Mouse (Mus musculus) lung, embryonic 14.5 days (tissue): ENCODE results near the gene Foxo1. TPM values are rescaled to one million over a fixed set of nuclear protein-coding genes. Genes with fewer than 3 reads are reported as not detected.

ENCODE experiments used
- ATAC-seq: fragments of 200-750 bp; cut with Nextera tagmentation; 2 replicates; pipeline ENCODE4 v1.8.0; 2017; ENCODE audit warnings: mild to moderate bottlenecking, moderate TSS enrichment, moderate library complexity; ENCODE audit not compliant: insufficient read depth
- DNase-seq: peaks from one replicate; pipeline ENCODE4 v3.0.0-alpha.2; 2015
- H3K27ac ChIP-seq: fragments of 300-500 bp; sonication (generic); 2 replicates; pipeline ENCODE4 v1.5.1; 2014; ENCODE audit warnings: low read depth, mild to moderate bottlenecking, moderate library complexity
- H3K27me3 ChIP-seq: fragments of 300-500 bp; sonication (generic); 2 replicates; pipeline ENCODE4 v1.6.1; 2014; ENCODE audit warnings: low read length, control low read depth; ENCODE audit not compliant: insufficient read depth
- H3K36me3 ChIP-seq: fragments of 300-500 bp; sonication (generic); 2 replicates; pipeline ENCODE4 v1.6.1; 2014; ENCODE audit warnings: control low read depth; ENCODE audit not compliant: insufficient read depth
- H3K4me1 ChIP-seq: fragments of 300-500 bp; sonication (generic); 2 replicates; pipeline ENCODE4 v1.6.1; 2014; ENCODE audit warnings: antibody characterized with exemption, control low read depth; ENCODE audit not compliant: insufficient read depth
- H3K4me2 ChIP-seq: fragments of 300-500 bp; sonication (generic); 2 replicates; pipeline ENCODE4 v1.6.1; 2014; ENCODE audit warnings: mild to moderate bottlenecking
- H3K4me3 ChIP-seq: fragments of 300-500 bp; sonication (generic); 2 replicates; pipeline ENCODE4 v1.5.1; 2014; ENCODE audit warnings: low read depth, low read length
- H3K9ac ChIP-seq: fragments of 300-500 bp; sonication (generic); 2 replicates; pipeline ENCODE4 v1.6.1; 2014
- H3K9me3 ChIP-seq: fragments of 300-500 bp; sonication (generic); 2 replicates; pipeline ENCODE4 v1.6.1; 2016; ENCODE audit warnings: low read depth, low read length, control low read depth
- CTCF ChIP-seq: IDR thresholded peaks from 2 replicates; pipeline ENCODE4 v1.5.1; 2016; ENCODE audit warnings: antibody characterized with exemption, low read depth
- WGBS: fragments of 180-500 bp; shearing (Covaris S2); extraction: QIAGEN DNeasy Blood & Tissue Kit; methylation state at CpG from one replicate; pipeline ENCODE4 v1.1.7; 2014; 5-methylcytosine and 5-hydroxymethylcytosine counted together
- polyA plus RNA-seq: library from polyadenylated mRNA; unstranded; fragments of >200 nt; fragmentation: Nextera tagmentation; extraction: Ambion mirVana; gene quantifications from 2 replicates; pipeline ENCODE4 v1.2.1, GENCODE M21; 2014

Foxo1 gene
- polyA plus RNA-seq, 1 experiment from 2014 or later = 7.3 TPM

GRCm38 (mm10) chr3:52345881-52346280 is 77.7 kb downstream of the Foxo1 start:
- H3K9me3 ChIP-seq = no peaks in the 10 kb centered on the region
- H3K9ac ChIP-seq = no peak overlapping the region
- ATAC-seq (no peak), DNase-seq (no peak)
- peaks cover 10% of the 10 kb centered on the region for H3K36me3 ChIP-seq
- H3K27me3 ChIP-seq = no peaks in the 10 kb centered on the region
- H3K27ac ChIP-seq = no peak overlapping the region
- no peak overlapping the region for H3K4me2 ChIP-seq
- TF ChIP-seq CTCF = no peak
- peaks cover 15% of the 10 kb centered on the region for H3K4me1 ChIP-seq
- H3K4me3 ChIP-seq = no peak overlapping the region
- WGBS = 96% methylated on average over 11 of the region's 11 CpGs

DNA sequence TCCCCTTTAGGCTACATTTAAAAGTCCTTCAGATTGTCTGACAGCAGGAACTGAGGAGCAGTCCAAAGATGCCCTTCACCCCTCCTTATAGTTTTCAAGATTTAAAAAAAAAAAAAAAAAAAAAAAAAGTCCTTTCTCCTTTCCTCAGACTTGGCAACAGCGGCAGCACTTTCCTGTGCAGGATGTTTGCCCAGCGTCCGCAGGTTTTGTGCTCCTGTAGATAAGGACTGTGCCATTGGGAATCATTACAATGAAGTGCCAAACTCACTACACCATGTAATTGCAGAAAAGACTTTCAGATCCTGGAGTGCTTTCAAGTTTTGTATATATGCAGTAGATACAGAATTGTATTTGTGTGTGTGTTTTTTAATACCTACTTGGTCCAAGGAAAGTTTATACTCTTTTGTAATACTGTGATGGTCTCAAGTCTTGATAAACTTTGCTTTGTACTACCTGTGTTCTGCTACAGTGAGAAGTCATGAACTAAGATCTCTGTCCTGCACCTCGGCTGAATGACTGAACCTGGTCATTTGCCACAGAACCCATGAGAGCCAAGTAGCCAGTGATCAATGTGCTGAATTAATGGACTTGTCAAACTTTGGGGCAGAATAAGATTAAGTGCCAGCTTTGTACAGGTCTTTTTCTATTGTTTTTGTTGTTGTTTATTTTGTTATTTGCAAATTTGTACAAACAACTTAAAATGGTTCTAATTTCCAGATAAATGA is 79.0 kb downstream of the Foxo1 start:
- ATAC-seq (no peak), DNase-seq (peak; percentile 53)
- H3K27me3 ChIP-seq = no peaks in the 10 kb centered on the region
- no peak overlapping the region for H3K9ac ChIP-seq
- TF ChIP-seq CTCF = no peak
- WGBS = 37% methylated on average over 4 of the region's 4 CpGs
- H3K4me1 ChIP-seq = peaks cover 15% of the 10 kb centered on the region
- no peaks in the 10 kb centered on the region for H3K9me3 ChIP-seq
- H3K4me2 ChIP-seq = no peak overlapping the region
- no peak overlapping the region for H3K4me3 ChIP-seq
- no peak overlapping the region for H3K27ac ChIP-seq
- H3K36me3 ChIP-seq = peaks cover 10% of the 10 kb centered on the region

GRCm38 (mm10) chr3:52347980-52348622 is 80.0 kb downstream of the Foxo1 start:
- H3K27ac ChIP-seq = no peak overlapping the region; the same call in 1 of the 2 replicates

DNA sequence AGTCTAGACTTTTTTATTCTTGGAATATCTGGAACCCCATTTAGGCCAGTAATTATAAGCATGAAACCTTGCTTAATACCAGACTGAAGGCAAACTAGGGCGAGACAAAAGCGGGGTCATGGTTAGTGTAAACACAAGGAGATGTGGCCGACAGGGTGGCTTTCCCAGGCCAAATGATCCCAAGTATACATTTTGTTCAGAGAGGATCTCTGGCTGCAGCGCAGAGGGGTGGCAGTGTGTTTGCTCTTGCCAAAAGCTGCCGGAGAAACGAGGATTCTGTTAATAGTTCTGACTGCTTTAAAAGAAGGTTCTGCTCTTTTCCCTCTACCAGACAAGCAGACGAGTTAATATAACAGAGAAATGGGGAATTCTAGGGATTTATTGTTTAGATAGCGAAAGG is 82.5 kb downstream of the Foxo1 start:
- H3K9me3 ChIP-seq = no peaks in the 10 kb centered on the region
- peaks cover 12% of the 10 kb centered on the region for H3K4me1 ChIP-seq
- no peak for TF ChIP-seq CTCF
- peak; percentile 53 for DNase-seq
- H3K36me3 ChIP-seq = peaks cover 5% of the 10 kb centered on the region; the same call in 1 of the 2 replicates
- H3K27me3 ChIP-seq = no peaks in the 10 kb centered on the region
- no peak for ATAC-seq
- no peak overlapping the region for H3K27ac ChIP-seq
- H3K4me3 ChIP-seq = no peak overlapping the region
- 33% methylated on average over 8 of the region's 8 CpGs for WGBS
- no peak overlapping the region for H3K4me2 ChIP-seq
- no peak overlapping the region for H3K9ac ChIP-seq

More at GRCm38 (mm10) chr3:52347980-52348622, 80.0 kb downstream of the Foxo1 start:
- Histone ChIP-seq H3K4me3 (no peak overlapping the region), H3K4me1 (peaks cover 12% of the 10 kb centered on the region), H3K36me3 (peaks cover 10% of the 10 kb centered on the region), H3K4me2 (no peak overlapping the region), H3K9me3 (no peaks in the 10 kb centered on the region), H3K27me3 (no peaks in the 10 kb centered on the region), H3K9ac (no peak overlapping the region)
- 22% methylated on average over 10 of the region's 10 CpGs for WGBS
- peak; percentile 88 for DNase-seq
- no peak for TF ChIP-seq CTCF
- peak; percentile 79; the same call in 1 of the 2 replicates for ATAC-seq

- H3K27ac ChIP-seq = no peak overlapping the region
- H3K36me3 ChIP-seq = no peaks in the 10 kb centered on the region
- no peak overlapping the region for H3K4me3 ChIP-seq
- no peak overlapping the region for H3K4me2 ChIP-seq
- ATAC-seq (no peak), DNase-seq (no peak)
- H3K4me1 ChIP-seq = peaks cover 12% of the 10 kb centered on the region
- 89% methylated on average over 9 of the region's 9 CpGs for WGBS
- H3K27me3 ChIP-seq = no peaks in the 10 kb centered on the region
- TF ChIP-seq CTCF = no peak
- no peak overlapping the region for H3K9ac ChIP-seq
- no peaks in the 10 kb centered on the region for H3K9me3 ChIP-seq
Observed at GRCm38 (mm10) chr3:52351901-52352300, 83.8 kb downstream of the Foxo1 start.

- no peak for DNase-seq
- no peak overlapping the region for H3K27ac ChIP-seq
- no peak for ATAC-seq
- no peaks in the 10 kb centered on the region for H3K9me3 ChIP-seq
- H3K9ac ChIP-seq = no peak overlapping the region
- H3K4me2 ChIP-seq = no peak overlapping the region
- no peaks in the 10 kb centered on the region for H3K4me1 ChIP-seq
- no peaks in the 10 kb centered on the region for H3K27me3 ChIP-seq
- H3K4me3 ChIP-seq = no peak overlapping the region
- no peaks in the 10 kb centered on the region for H3K36me3 ChIP-seq
- WGBS = 75% methylated on average over 7 of the region's 7 CpGs
- no peak for TF ChIP-seq CTCF
Observed at GRCm38 (mm10) chr3:52354203-52354602, 86.1 kb downstream of the Foxo1 start.

- DNase-seq = no peak
- Histone ChIP-seq H3K9me3 (no peaks in the 10 kb centered on the region), H3K27ac (no peak overlapping the region), H3K9ac (no peak overlapping the region), H3K27me3 (no peaks in the 10 kb centered on the region), H3K4me1 (no peaks in the 10 kb centered on the region), H3K36me3 (no peaks in the 10 kb centered on the region), H3K4me2 (no peak overlapping the region), H3K4me3 (no peak overlapping the region)
- no peak for ATAC-seq
- WGBS = 73% methylated on average over 15 of the region's 15 CpGs
- no peak for TF ChIP-seq CTCF
Observed at GRCm38 (mm10) chr3:52357265-52357953, 89.3 kb downstream of the Foxo1 start.
